ENCODE assay signal across 8 mouse cellular contexts in genomic region chr4:150853680-150854461, GRCm38 (mm10). TPM values are rescaled to one million over a fixed set of nuclear protein-coding genes. Genes with fewer than 3 reads are reported as not detected.
DNase-seq lines count a peak whose midpoint lies in the region; ATAC-seq lines count a peak whose summit lies in the region.

Gene Errfi1, plus strand, starts transcription at chr4:150853919.

- peak within 1 kb of the TSS; percentile 86 for H3K4me3 ChIP-seq in embryonic facial prominence, embryonic 13.5 days
- H3K4me3 ChIP-seq in heart, embryonic 16.5 days (ENCODE audit: low read length) = peak within 1 kb of the TSS; percentile 81
- peak within 1 kb of the TSS; percentile 81 for H3K4me3 ChIP-seq in stomach, embryonic 14.5 days (ENCODE audit: low read depth, low read length)

- no peaks in the 10 kb centered on the region for H3K27me3 ChIP-seq in embryonic facial prominence, embryonic 13.5 days
- no peaks in the 10 kb centered on the region for H3K27me3 ChIP-seq in heart, embryonic 16.5 days (ENCODE audit: control insufficient read depth, insufficient read depth, low read length)
- no peaks in the 10 kb centered on the region for H3K27me3 ChIP-seq in stomach, embryonic 14.5 days (ENCODE audit: control insufficient read depth, insufficient read depth, low read length)

- peak within 1 kb of the TSS; percentile 62 for H3K4me2 ChIP-seq in embryonic facial prominence, embryonic 13.5 days
- peak within 1 kb of the TSS; percentile 82 for H3K4me2 ChIP-seq in heart, embryonic 16.5 days (ENCODE audit: low read depth, low read length)
- H3K4me2 ChIP-seq in stomach, embryonic 14.5 days (replicated peaks; ENCODE audit: low read depth, low read length) = peak within 1 kb of the TSS; percentile 52

- no peak for ATAC-seq in embryonic facial prominence, embryonic 13.5 days (ENCODE audit: insufficient number of reproducible peaks, insufficient read depth, low FRiP score, low TSS enrichment, low read depth)
- ATAC-seq in heart, embryonic 16.5 days (replicated peaks; ENCODE audit: extremely low read depth, insufficient read depth, low FRiP score) = no peak
- peak; percentile 71; the same call in 1 of the 2 replicates for ATAC-seq in stomach, embryonic 14.5 days (ENCODE audit: insufficient number of reproducible peaks, insufficient read depth, low FRiP score, low read depth)

- H3K36me3 ChIP-seq in embryonic facial prominence, embryonic 13.5 days = no peaks in the 10 kb centered on the region
- H3K36me3 ChIP-seq in heart, embryonic 16.5 days (ENCODE audit: control insufficient read depth, insufficient read depth) = no peaks in the 10 kb centered on the region
- no peaks in the 10 kb centered on the region for H3K36me3 ChIP-seq in stomach, embryonic 14.5 days (ENCODE audit: control insufficient read depth, insufficient read depth, low read length)

- H3K9me3 ChIP-seq in embryonic facial prominence, embryonic 13.5 days = no peaks in the 10 kb centered on the region
- H3K9me3 ChIP-seq in heart, embryonic 16.5 days (replicated peaks; ENCODE audit: control insufficient read depth, low read length) = no peaks in the 10 kb centered on the region
- no peaks in the 10 kb centered on the region for H3K9me3 ChIP-seq in stomach, embryonic 14.5 days (ENCODE audit: control insufficient read depth, low read depth, low read length)

- H3K27ac ChIP-seq in embryonic facial prominence, embryonic 13.5 days = peak within 1 kb of the TSS; percentile 60; the same call in 1 of the 2 replicates
- H3K27ac ChIP-seq in heart, embryonic 16.5 days (ENCODE audit: low read length) = no peak within 1 kb of the TSS
- H3K27ac ChIP-seq in stomach, embryonic 14.5 days (ENCODE audit: low read length) = peak within 1 kb of the TSS; percentile 69

- peaks cover 25% of the 10 kb centered on the region for H3K4me1 ChIP-seq in embryonic facial prominence, embryonic 13.5 days
- H3K4me1 ChIP-seq in heart, embryonic 16.5 days (ENCODE audit: control insufficient read depth, insufficient read depth, low read length) = peaks cover 10% of the 10 kb centered on the region; the same call in 1 of the 2 replicates
- H3K4me1 ChIP-seq in stomach, embryonic 14.5 days (ENCODE audit: control insufficient read depth, insufficient read depth, low read length) = no peaks in the 10 kb centered on the region

- DNase-seq in right cerebral cortex, postnatal 10 days (ENCODE audit: low spot score in 2 of 2) = peak; percentile 34 to 45
- no peak for DNase-seq in right cerebral cortex, postnatal 36 days (ENCODE audit: low spot score in 2 of 2)
- DNase-seq in kidney, postnatal 14 days = peak; percentile 88
- peak; percentile 83 to 86 for DNase-seq in lung, adult 18-20 months
- no peak for DNase-seq in right cerebral cortex, postnatal 14 days

- 52% methylated on average over 13 of the region's 13 CpGs for WGBS in embryonic facial prominence, embryonic 13.5 days
- 58% methylated on average over 13 of the region's 13 CpGs for WGBS in heart, embryonic 16.5 days
- 46% methylated on average over 13 of the region's 13 CpGs for WGBS in stomach, embryonic 14.5 days

- peak within 1 kb of the TSS; percentile 70 for H3K9ac ChIP-seq in embryonic facial prominence, embryonic 13.5 days
- H3K9ac ChIP-seq in heart, embryonic 16.5 days (ENCODE audit: low read length) = peak within 1 kb of the TSS; percentile 66
- H3K9ac ChIP-seq in stomach, embryonic 14.5 days (replicated peaks; ENCODE audit: low read depth, low read length) = peak within 1 kb of the TSS; percentile 87; the same call in 1 of the 2 replicates

RNA-seq across cellular contexts. Expression of gene Errfi1, which starts in this region (rescaled TPM):
- 23.1 and 25.8 TPM in 2 replicates for polyA plus RNA-seq in embryonic facial prominence, embryonic 13.5 days (2015; fragmentation: Nextera tagmentation; extraction: Ambion mirVana)
- polyA plus RNA-seq in heart, embryonic 16.5 days (2015; fragmentation: Nextera tagmentation; extraction: Ambion mirVana) = 12.8 and 13.9 TPM in 2 replicates
- polyA plus RNA-seq in stomach, embryonic 14.5 days (2014; fragmentation: Nextera tagmentation; extraction: Ambion mirVana) = 36.4 and 37.3 TPM in 2 replicates

Comparison
In these comparisons a context has a peak if more than half of its experiments do, and no peak if none do; other contexts are left out.
1. DNase-seq: peak in right cerebral cortex, postnatal 10 days (2 of 2), kidney, postnatal 14 days (single experiment) and lung, adult 18-20 months (2 of 2); none in right cerebral cortex, postnatal 36 days (0 of 2) and right cerebral cortex, postnatal 14 days (single experiment).
2. Peak in every context shown above with its lines, with median percentiles within 50 percentile points of each other: H3K4me2 ChIP-seq, H3K4me3 ChIP-seq and H3K9ac ChIP-seq.